Mouse (Mus musculus) common myeloid progenitor, adult 5-6 weeks (primary cell): ENCODE measurements at regions not wholly inside any gene's neighbourhood (a gene's known extent, or its start where the extent isn't known, plus 50 kb on each side); places are given as distances from the start of the nearest gene placed in this dataset.
A peak's percentile ranks its signal among the peaks of the same experiment; 100 is the strongest.

Experiments used
- ATAC-seq: replicated peaks from 2 replicates; pipeline ENCODE4 v1.8.0; 2016; ENCODE audit warnings: low read depth, mild to moderate bottlenecking, moderate TSS enrichment, inconsistent platforms; ENCODE audit not compliant: poor library complexity, severe bottlenecking

- no peak for ATAC-seq
Observed at GRCm38 (mm10) chr8:10931266-10931665, 77.0 kb downstream of the Irs2 start.

GRCm38 (mm10) chr8:10928836-10929235 lies 79.4 kb downstream of the Irs2 start:
- no peak for ATAC-seq

- no peak for ATAC-seq
Observed at GRCm38 (mm10) chr8:10928342-10928794, 79.9 kb downstream of the Irs2 start.

- no peak for ATAC-seq
Observed at GRCm38 (mm10) chr8:10927187-10927586, 81.1 kb downstream of the Irs2 start.

GRCm38 (mm10) chr8:10926518-10926915 lies 81.7 kb downstream of the Irs2 start:
- no peak for ATAC-seq

- ATAC-seq: no peak; the same call in 1 of the 2 replicates
Observed at GRCm38 (mm10) chr8:10925582-10926517, 82.4 kb downstream of the Irs2 start.

- ATAC-seq: peak; percentile 90
Observed at GRCm38 (mm10) chr8:10924526-10925199, 83.6 kb downstream of the Irs2 start.

- no peak for ATAC-seq
Observed at GRCm38 (mm10) chr8:10924001-10924490, 84.2 kb downstream of the Irs2 start.

GRCm38 (mm10) chr8:10923071-10924000 lies 84.9 kb downstream of the Irs2 start:
- ATAC-seq: no peak

GRCm38 (mm10) chr8:10922209-10923030 lies 85.8 kb downstream of the Irs2 start:
- ATAC-seq: no peak

- ATAC-seq: no peak
Observed at GRCm38 (mm10) chr8:10921439-10922191, 86.6 kb downstream of the Irs2 start.

- no peak for ATAC-seq
Observed at GRCm38 (mm10) chr8:10919620-10920019, 88.6 kb downstream of the Irs2 start.

- no peak for ATAC-seq
Observed at GRCm38 (mm10) chr8:10918403-10919035, 89.7 kb downstream of the Irs2 start.

GRCm38 (mm10) chr8:10914616-10915015 lies 93.6 kb downstream of the Irs2 start:
- no peak for ATAC-seq

- no peak for ATAC-seq
Observed at GRCm38 (mm10) chr8:10912436-10912835, 95.8 kb downstream of the Irs2 start.

- ATAC-seq: no peak
Observed at GRCm38 (mm10) chr8:10911371-10911770, 96.9 kb downstream of the Irs2 start.

- ATAC-seq: peak; percentile 22
Observed at GRCm38 (mm10) chr8:10910954-10911353, 97.3 kb downstream of the Irs2 start.
